Mouse (Mus musculus) CH12.LX (cell line): ENCODE measurements around the gene Fam186b. TPM values are rescaled to one million over a fixed set of nuclear protein-coding genes. Genes with fewer than 3 reads are reported as not detected.

Experiments used
- DNase-seq: peaks from one replicate; pipeline ENCODE4 v3.0.0-alpha.2; 2013; ENCODE audit errors: extremely low read depth
- H3K27ac ChIP-seq: 2 replicates; pipeline ENCODE4 v1.5.1; 2012; ENCODE audit warnings: low read depth, mild to moderate bottlenecking, control low read depth, moderate library complexity; ENCODE audit not compliant: insufficient read depth
- H3K27me3 ChIP-seq: replicated peaks from 2 replicates; pipeline ENCODE3; 2012; ENCODE audit warnings: inconsistent platforms
- H3K36me3 ChIP-seq, 2 experiments: replicated peaks in 1 of 2; 2 replicates each; pipeline versions ENCODE3 to v1.6.1; 2012; ENCODE audit warnings: inconsistent platforms in 1 of 2, low read length in 1 of 2, mild to moderate bottlenecking in 1 of 2, mixed read lengths in 1 of 2, moderate library complexity in 1 of 2; ENCODE audit not compliant: control insufficient read depth in 1 of 2, insufficient read depth in 1 of 2
- H3K4me1 ChIP-seq, 2 experiments: 2 replicates each; pipeline ENCODE4 v1.6.1; 2012; ENCODE audit warnings: inconsistent platforms in 1 of 2, moderate library complexity in 1 of 2; ENCODE audit not compliant: insufficient read depth in 2 of 2, control insufficient read depth in 1 of 2
- H3K4me2 ChIP-seq: 2 replicates; pipeline ENCODE4 v1.6.1; 2012; ENCODE audit warnings: low read depth, mild to moderate bottlenecking, control low read depth; ENCODE audit not compliant: poor library complexity, insufficient read depth, severe bottlenecking
- H3K4me3 ChIP-seq, 3 experiments: fragments of 150-350 bp in 1 of 3; sonication (generic) in 1 of 3; replicated peaks in 1 of 3; 2 replicates each; pipeline versions ENCODE3 to v1.5.1; 2011 to 2012; ENCODE audit warnings: low read depth in 2 of 3, low read length in 2 of 3, mild to moderate bottlenecking in 2 of 3, moderate library complexity in 2 of 3, control low read depth in 1 of 3, improper control_type of control experiment in 1 of 3, inconsistent platforms in 1 of 3, mixed read lengths in 1 of 3; ENCODE audit not compliant: poor library complexity in 1 of 3
- H3K79me2 ChIP-seq: replicated peaks from 2 replicates; pipeline ENCODE4 v1.6.1; 2012; ENCODE audit warnings: mild to moderate bottlenecking, moderate library complexity; ENCODE audit not compliant: control insufficient read depth, poor library complexity, insufficient read depth, severe bottlenecking; ENCODE audit errors: extremely low read depth
- H3K9ac ChIP-seq: 2 replicates; pipeline ENCODE4 v1.6.1; 2012; ENCODE audit warnings: low read depth, mild to moderate bottlenecking, control low read depth, moderate library complexity; ENCODE audit not compliant: insufficient read depth
- H3K9me3 ChIP-seq: replicated peaks from 2 replicates; pipeline ENCODE3; 2012; ENCODE audit warnings: low read length, inconsistent platforms, mixed read lengths
- BHLHE40 ChIP-seq: IDR thresholded peaks from 2 replicates; pipeline ENCODE4 v1.6.1; 2011; ENCODE audit warnings: mild to moderate bottlenecking, low read depth, low read length, improper control_type of control experiment
- CHD1 ChIP-seq: IDR thresholded peaks from 2 replicates; pipeline ENCODE4 v1.6.1; 2012; ENCODE audit warnings: low read depth, low read length, improper control_type of control experiment, inconsistent platforms
- E2F4 ChIP-seq: IDR thresholded peaks from 2 replicates; pipeline ENCODE4 v1.6.1; 2011; ENCODE audit warnings: low read depth, low read length, improper control_type of control experiment; ENCODE audit not compliant: insufficient replicate concordance
- ELF1 ChIP-seq: IDR thresholded peaks from 2 replicates; pipeline ENCODE4 v1.6.1; 2014; ENCODE audit warnings: low read depth, mild to moderate bottlenecking, inconsistent platforms, low read length, improper control_type of control experiment
- HCFC1 ChIP-seq: IDR thresholded peaks from 2 replicates; pipeline ENCODE4 v1.6.1; 2012; ENCODE audit warnings: low read depth, mild to moderate bottlenecking, inconsistent platforms, low read length, improper control_type of control experiment
- JUN ChIP-seq: IDR thresholded peaks from 2 replicates; pipeline ENCODE4 v1.6.1; 2011; ENCODE audit warnings: low read depth, mild to moderate bottlenecking, low read length, improper control_type of control experiment, moderate library complexity; ENCODE audit not compliant: insufficient read depth
- JUND ChIP-seq: conservative IDR thresholded peaks from 2 replicates; pipeline ENCODE4 v1.6.1; 2011; ENCODE audit warnings: low read depth, low read length, improper control_type of control experiment
- KAT2A ChIP-seq: IDR thresholded peaks from 2 replicates; pipeline ENCODE4 v1.6.1; 2012; ENCODE audit warnings: low read length, improper control_type of control experiment, inconsistent platforms; ENCODE audit not compliant: insufficient replicate concordance
- MEF2A ChIP-seq: IDR thresholded peaks from 2 replicates; pipeline ENCODE4 v1.6.1; 2014; ENCODE audit warnings: low read depth, mild to moderate bottlenecking, inconsistent platforms, low read length, improper control_type of control experiment, borderline replicate concordance
- MYC ChIP-seq: IDR thresholded peaks from 2 replicates; pipeline ENCODE4 v1.6.1; 2011; ENCODE audit warnings: low read depth, mild to moderate bottlenecking, improper control_type of control experiment, low read length
- NRF1 ChIP-seq: IDR thresholded peaks from 2 replicates; pipeline ENCODE4 v1.6.1; 2014; ENCODE audit warnings: low read depth, mild to moderate bottlenecking, inconsistent platforms, low read length, improper control_type of control experiment, moderate library complexity
- TCF12 ChIP-seq: IDR thresholded peaks from 2 replicates; pipeline ENCODE4 v1.6.1; 2014; ENCODE audit warnings: low read depth, mild to moderate bottlenecking, inconsistent platforms, low read length, improper control_type of control experiment
- ZC3H11A ChIP-seq: IDR thresholded peaks from 2 replicates; pipeline ENCODE4 v1.6.1; 2012; ENCODE audit warnings: low read depth, mild to moderate bottlenecking, inconsistent platforms, low read length, improper control_type of control experiment
- dilution Hi-C: fragments of 300-500 bp; cut with MboI; formaldehyde crosslinking; loops from 2 replicates; pipeline ENCODE4 v1.14.3; 2020; ENCODE audit warnings: low sequenced_read_pairs; ENCODE audit not compliant: extremely low pct_unique_long_range_greater_than_20kb, extremely low pct_ligation_motif_present
- in situ Hi-C: fragments of 300-500 bp; cut with MboI; formaldehyde crosslinking; loops from 3 replicates; pipeline ENCODE4 v1.14.3; 2019; ENCODE audit warnings: low sequenced_read_pairs, low pct_ligation_motif_present, low pct_unique_long_range_greater_than_20kb, mixed read lengths
- polyA plus RNA-seq: library from polyadenylated mRNA; unstranded; fragments of >175 nt; gene quantifications from 2 replicates; pipeline ENCODE4 v1.2.1, GENCODE M21; 2012; ENCODE audit warnings: low read depth; ENCODE audit not compliant: insufficient read length
- total RNA-seq, 2 experiments: library from RNA; depleted of rRNA; stranded (reverse); fragments of 300-350 nt in 1 of 2; fragments of >200 nt in 1 of 2; gene quantifications; 2 replicates each; pipeline ENCODE4 v1.2.3; 2012 to 2014

Fam186b gene
- total and polyA plus RNA-seq, 3 experiments, result 0.04 to 0.11 TPM; not detected in 1

DNA sequence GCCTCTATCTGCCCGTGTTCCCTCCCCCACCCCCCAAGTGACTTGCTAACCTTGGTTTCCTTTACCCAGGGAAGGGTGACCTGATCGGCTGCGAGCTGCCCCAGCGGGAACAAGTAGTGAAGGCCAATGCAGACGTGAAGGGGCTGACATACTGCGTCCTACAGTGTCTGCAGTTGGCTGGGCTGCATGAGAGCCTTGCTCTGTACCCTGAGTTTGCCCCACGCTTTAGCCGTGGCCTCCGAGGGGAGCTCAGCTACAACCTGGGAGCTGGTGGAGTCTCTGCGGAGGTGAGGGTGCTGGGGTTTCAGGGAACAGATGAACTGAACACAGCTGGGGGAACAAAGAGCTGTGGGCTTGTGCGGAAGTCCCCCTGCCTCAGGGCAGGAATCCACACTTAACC, 57.7 kb downstream of the Fam186b start:
- DNase-seq, result no peak
- no peak overlapping the region for H3K4me3 ChIP-seq
- in situ Hi-C loops, result no loop called here
- no peaks in the 10 kb centered on the region for H3K79me2 ChIP-seq
- H3K9me3 ChIP-seq, result peaks cover 3% of the 10 kb centered on the region
- peaks cover 11 to 29% of the 10 kb centered on the region in 2 experiments for H3K36me3 ChIP-seq
- peaks cover 0 to 6% of the 10 kb centered on the region in 2 experiments; a peak in 2 of 4 replicates for H3K4me1 ChIP-seq
- no peak overlapping the region for H3K4me2 ChIP-seq
- H3K27me3 ChIP-seq, result peaks cover 39% of the 10 kb centered on the region
- no peak for TF ChIP-seq TCF12
- TF ChIP-seq E2F4, result no peak
- no peak for TF ChIP-seq NRF1
- TF ChIP-seq ELF1, result no peak
- TF ChIP-seq CHD1, result no peak
- TF ChIP-seq ZC3H11A, result no peak
- no peak for TF ChIP-seq MYC
- TF ChIP-seq JUND, result no peak
- TF ChIP-seq KAT2A, result no peak
- H3K27ac ChIP-seq, result no peak overlapping the region
- dilution Hi-C loops, result no loop called here
- no peak overlapping the region for H3K9ac ChIP-seq

DNA sequence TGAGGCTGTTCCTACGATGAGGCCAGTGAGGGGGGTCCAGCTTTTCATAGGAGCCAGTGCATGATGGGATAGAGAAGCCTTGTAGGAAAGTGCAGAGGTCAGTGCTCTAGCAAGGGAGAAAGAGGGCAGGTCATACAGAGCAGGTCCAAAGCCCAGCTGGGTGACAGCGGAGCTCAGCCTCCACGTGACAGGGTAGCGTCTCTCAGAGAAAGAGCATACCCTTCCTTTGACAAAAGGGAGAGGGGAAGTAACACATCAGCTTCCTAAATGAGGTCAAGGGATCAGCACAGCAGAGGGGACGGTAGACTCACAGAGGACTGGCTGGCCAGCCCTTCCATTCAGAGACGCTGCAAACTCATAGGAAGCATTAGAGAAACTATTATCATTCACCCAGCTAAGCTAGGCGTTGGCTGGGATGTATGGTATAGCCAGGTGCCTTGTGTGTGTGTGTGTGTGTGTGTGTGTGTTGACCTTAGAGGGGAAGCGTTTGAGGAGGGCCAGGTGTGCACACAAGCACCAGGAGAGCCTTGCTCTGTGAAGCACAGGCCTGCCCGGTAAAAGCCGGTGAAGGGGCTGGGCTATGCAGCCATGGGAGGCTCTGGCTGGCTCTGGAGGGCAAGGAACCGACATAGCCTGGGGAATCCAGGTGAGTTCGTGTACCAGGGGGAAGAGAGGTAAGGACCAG, 61.2 kb downstream of the Fam186b start:
- Histone ChIP-seq H3K4me3 (no peak overlapping the region), H3K9ac (no peak overlapping the region), H3K4me2 (no peak overlapping the region), H3K36me3 (peaks cover 0 to under 1% of the 10 kb centered on the region in 2 experiments), H3K27ac (no peak overlapping the region), H3K27me3 (peaks cover 69% of the 10 kb centered on the region), H3K9me3 (peaks cover 3% of the 10 kb centered on the region)
- no peak for DNase-seq
- in situ Hi-C loops, result no loop called here
- no peak for TF ChIP-seq JUND
- no peak for TF ChIP-seq BHLHE40
- no peak for TF ChIP-seq ZC3H11A
- no peak for TF ChIP-seq MEF2A
- TF ChIP-seq NRF1, result no peak
- TF ChIP-seq HCFC1, result no peak
- no peak for TF ChIP-seq E2F4
- no peak for TF ChIP-seq JUN
- TF ChIP-seq, all 38 proteins: peak for 0
- Histone ChIP-seq H3K4me1 (peaks cover 0 to 9% of the 10 kb centered on the region in 2 experiments; a peak in 2 of 4 replicates), H3K79me2 (no peaks in the 10 kb centered on the region)
- dilution Hi-C loops, result no loop called here
